Mouse (Mus musculus): Measurements from ENCODE around the gene Topbp1. TPM values are rescaled to one million over a fixed set of nuclear protein-coding genes. Genes with fewer than 3 reads are reported as not detected.
A peak's percentile ranks its signal among the peaks of the same experiment; 100 is the strongest.

Gene Topbp1
- polyA plus RNA-seq (2012; rRNA removed): 11.8 and 17.5 TPM in 2 replicates

- WGBS: under 1% methylated on average over 49 of the region's 49 CpGs
Measured at GRCm38 (mm10) chr9:103304927-103305326, at the start of gene Topbp1, which contains the start of gene 1300017J02Rik. Gene Topbp1 (plus strand): TSS chr9:103305215. Gene 1300017J02Rik (minus strand): TSS chr9:103305082.

GRCm38 (mm10) chr9:103265778-103266177, 39.2 kb upstream of the Topbp1 start:
- DNase-seq (ENCODE audit: low read depth, low spot score): no peak
- 91% methylated on average over 4 of the region's 4 CpGs for WGBS

More at GRCm38 (mm10) chr9:103304927-103305326, at the start of gene Topbp1, which contains the start of gene 1300017J02Rik:
- DNase-seq (ENCODE audit: low read depth, low spot score): peak; percentile 68

GRCm38 (mm10) chr9:103271104-103271503, 33.9 kb upstream of the Topbp1 start:
- 3% methylated on average over 4 of the region's 4 CpGs for WGBS
- no peak for DNase-seq (ENCODE audit: low read depth, low spot score)

- WGBS: 61% methylated on average over 8 of the region's 8 CpGs
- no peak for DNase-seq (ENCODE audit: low read depth, low spot score)
Measured at GRCm38 (mm10) chr9:103274819-103275218, 30.2 kb upstream of the Topbp1 start.

GRCm38 (mm10) chr9:103275676-103276075, 29.3 kb upstream of the Topbp1 start:
- 75% methylated on average over 1 of the region's 1 CpGs for WGBS

GRCm38 (mm10) chr9:103276876-103277275, 28.1 kb upstream of the Topbp1 start:
- no peak for DNase-seq (ENCODE audit: low read depth, low spot score)
- 87% methylated on average over 6 of the region's 6 CpGs for WGBS

More at GRCm38 (mm10) chr9:103275676-103276075, 29.3 kb upstream of the Topbp1 start:
- DNase-seq (ENCODE audit: low read depth, low spot score): no peak

GRCm38 (mm10) chr9:103286396-103286795, 18.6 kb upstream of the Topbp1 start:
- no peak for DNase-seq (ENCODE audit: low read depth, low spot score)
- 58% methylated on average over 4 of the region's 4 CpGs for WGBS

GRCm38 (mm10) chr9:103286901-103287422, 18.1 kb upstream of the Topbp1 start:
- 64% methylated on average over 13 of the region's 13 CpGs for WGBS
- DNase-seq (ENCODE audit: low read depth, low spot score): no peak

GRCm38 (mm10) chr9:103287840-103288488, 17.1 kb upstream of the Topbp1 start:
- WGBS: 72% methylated on average over 19 of the region's 19 CpGs
- DNase-seq (ENCODE audit: low read depth, low spot score): no peak

- 87% methylated on average over 13 of the region's 13 CpGs for WGBS
Measured at GRCm38 (mm10) chr9:103288489-103289180, 16.4 kb upstream of the Topbp1 start.

GRCm38 (mm10) chr9:103294507-103294906, 10.5 kb upstream of the Topbp1 start:
- WGBS: 44% methylated on average over 2 of the region's 2 CpGs
- DNase-seq (ENCODE audit: low read depth, low spot score): no peak

More at GRCm38 (mm10) chr9:103288489-103289180, 16.4 kb upstream of the Topbp1 start:
- DNase-seq (ENCODE audit: low read depth, low spot score): no peak

- 83% methylated on average over 8 of the region's 8 CpGs for WGBS
Measured at GRCm38 (mm10) chr9:103301086-103301485, 3.9 kb upstream of the Topbp1 start.

GRCm38 (mm10) chr9:103302239-103302638, 2.8 kb upstream of the Topbp1 start:
- 75% methylated on average over 4 of the region's 4 CpGs for WGBS
- no peak for DNase-seq (ENCODE audit: low read depth, low spot score)

More at GRCm38 (mm10) chr9:103301086-103301485, 3.9 kb upstream of the Topbp1 start:
- DNase-seq (ENCODE audit: low read depth, low spot score): no peak

- WGBS: 59% methylated on average over 3 of the region's 3 CpGs
- DNase-seq (ENCODE audit: low read depth, low spot score): no peak
Measured at GRCm38 (mm10) chr9:103302666-103303065, 2.3 kb upstream of the Topbp1 start.

- WGBS: 1% methylated on average over 40 of the region's 40 CpGs
- no peak for DNase-seq (ENCODE audit: low read depth, low spot score)
Measured at GRCm38 (mm10) chr9:103305332-103306041, 472 bp downstream of the Topbp1 start.

- no peak for DNase-seq (ENCODE audit: low read depth, low spot score)
- 84% methylated on average over 6 of the region's 6 CpGs for WGBS
Measured at GRCm38 (mm10) chr9:103309832-103310231, 4.8 kb downstream of the Topbp1 start.

- 83% methylated on average over 1 of the region's 2 CpGs for WGBS
- DNase-seq (ENCODE audit: low read depth, low spot score): no peak
Measured at GRCm38 (mm10) chr9:103324678-103325077, 19.7 kb downstream of the Topbp1 start.

- WGBS: 62% methylated on average over 9 of the region's 9 CpGs
- no peak for DNase-seq (ENCODE audit: low read depth, low spot score)
Measured at GRCm38 (mm10) chr9:103326449-103326848, 21.4 kb downstream of the Topbp1 start.

GRCm38 (mm10) chr9:103332663-103333062, 27.6 kb downstream of the Topbp1 start:
- no peak for DNase-seq (ENCODE audit: low read depth, low spot score)
- WGBS: 91% methylated on average over 6 of the region's 6 CpGs

GRCm38 (mm10) chr9:103336912-103337311, 31.9 kb downstream of the Topbp1 start:
- no peak for DNase-seq (ENCODE audit: low read depth, low spot score)
